Mouse (Mus musculus): ENCODE measurements around the gene Gal3st2b. TPM values are rescaled to one million over a fixed set of nuclear protein-coding genes. Genes with fewer than 3 reads are reported as not detected.
"Not testable (repeated sequence)": the region's sequence is repeated elsewhere in the genome, so short reads cannot be mapped to it uniquely, and the experiment has no call there.

Gal3st2b gene
- polyA plus RNA-seq, 1 experiment from 2014 or later: 0.10 TPM

GRCm38 (mm10) chr1:93988786-93989185 is 70.7 kb downstream of the Gal3st2b start:
- Histone ChIP-seq H3K4me1 (no peaks in the 10 kb centered on the region), H3K4me3 (no peak overlapping the region), H3K27me3 (no peaks in the 10 kb centered on the region), H3K27ac (no peak overlapping the region), H3K9me3 (no peaks in the 10 kb centered on the region), H3K4me2 (no peak overlapping the region), H3K9ac (no peak overlapping the region), H3K36me3 (no peaks in the 10 kb centered on the region)
- 59% methylated on average over 3 of the region's 3 CpGs for WGBS
- no peak for ATAC-seq (ENCODE audit: borderline replicate concordance, extremely low read depth, low FRiP score, low TSS enrichment)

DNA sequence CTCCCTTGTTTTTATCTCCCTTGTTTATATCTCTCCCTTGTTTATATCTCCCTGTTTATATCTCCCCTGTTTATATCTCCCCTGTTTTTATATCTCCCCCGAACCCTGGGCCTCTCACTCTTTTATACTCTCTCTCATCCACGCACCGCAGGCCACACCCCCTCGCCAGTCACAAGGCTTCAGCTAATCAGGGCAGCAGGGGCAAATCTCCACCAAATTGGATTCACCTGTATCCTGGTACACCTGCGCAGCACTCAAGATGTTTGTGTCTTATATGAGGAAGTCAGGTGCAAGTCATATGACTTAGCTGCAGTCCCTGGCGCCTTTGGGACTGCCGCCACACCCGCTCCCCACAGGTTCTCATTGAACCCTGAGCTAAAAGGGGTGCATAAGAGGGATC is 72.1 kb downstream of the Gal3st2b start, which contains the start of gene Gal3st2c:
Gene Gal3st2c (plus strand): TSS at position 301 of the 400 bp plus-strand sequence.
- not testable (repeated sequence) for H3K4me1 ChIP-seq; H3K4me3 ChIP-seq; ATAC-seq (ENCODE audit: borderline replicate concordance, extremely low read depth, low FRiP score, low TSS enrichment); H3K27me3 ChIP-seq; H3K4me2 ChIP-seq; H3K36me3 ChIP-seq; H3K9ac ChIP-seq; H3K9me3 ChIP-seq; H3K27ac ChIP-seq
- whole genome bisulfite sequencing: 82% methylated on average over 8 of the region's 8 CpGs

DNA sequence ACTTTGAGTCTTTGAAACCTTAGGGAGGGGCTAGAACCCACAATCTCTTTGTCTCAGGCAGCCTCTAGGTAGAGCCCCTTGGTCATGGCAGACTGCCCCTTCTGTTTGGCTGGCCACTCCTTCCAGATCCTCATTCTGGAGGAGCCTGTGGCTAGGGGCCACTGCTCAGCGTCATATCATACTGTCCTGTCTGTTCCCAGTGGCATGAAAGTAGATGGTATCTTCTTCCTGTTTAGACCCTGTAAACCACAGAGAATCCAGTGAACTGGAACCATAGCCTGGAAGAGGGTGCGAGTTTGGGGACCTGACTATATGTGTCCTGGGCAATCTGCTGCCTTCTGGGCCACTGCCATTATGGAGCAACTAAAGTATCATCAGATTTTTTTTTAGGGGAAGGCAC is 73.0 kb downstream of the Gal3st2b start:
- not testable (repeated sequence) for H3K27ac ChIP-seq; H3K4me1 ChIP-seq; H3K4me2 ChIP-seq; H3K36me3 ChIP-seq; ATAC-seq (ENCODE audit: borderline replicate concordance, extremely low read depth, low FRiP score, low TSS enrichment); H3K4me3 ChIP-seq; H3K27me3 ChIP-seq; H3K9me3 ChIP-seq; H3K9ac ChIP-seq
- 70% methylated on average over 2 of the region's 2 CpGs for WGBS

DNA sequence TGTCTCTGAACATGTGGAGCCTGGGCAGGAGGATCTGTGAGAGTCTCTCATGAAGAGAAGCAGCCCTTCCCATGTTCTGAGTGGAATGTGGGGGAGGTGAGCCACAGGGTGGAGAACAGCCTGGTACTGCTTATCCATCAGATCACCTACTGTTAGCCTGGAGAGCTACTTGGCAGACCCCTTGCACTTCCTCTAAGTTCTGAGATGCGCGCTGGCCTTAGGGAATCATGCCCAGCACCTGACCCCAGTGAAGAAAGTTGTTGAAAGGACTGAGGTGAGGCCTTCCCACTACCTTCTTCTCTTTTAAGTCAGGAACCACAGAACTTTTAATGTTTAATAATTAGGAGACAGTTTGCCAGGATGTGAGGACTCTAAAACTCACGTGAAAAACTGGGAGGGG is 73.4 kb downstream of the Gal3st2b start:
- H3K4me1 ChIP-seq; H3K4me2 ChIP-seq; H3K27me3 ChIP-seq; H3K27ac ChIP-seq; H3K9ac ChIP-seq; ATAC-seq (ENCODE audit: borderline replicate concordance, extremely low read depth, low FRiP score, low TSS enrichment); H3K36me3 ChIP-seq; H3K4me3 ChIP-seq; H3K9me3 ChIP-seq: not testable (repeated sequence)
- 73% methylated on average over 3 of the region's 3 CpGs for WGBS

Other genes with a start within 250 kb of the Gal3st2b start
- 87.3 and 89.9 TPM in 2 replicates for gene Bok, start 232.7 kb upstream of the Gal3st2b start, polyA plus RNA-seq (2015; fragmentation: Nextera tagmentation; extraction: Ambion mirVana)
- gene Atg4b, start 166.8 kb upstream of the Gal3st2b start, polyA plus RNA-seq (2015; fragmentation: Nextera tagmentation; extraction: Ambion mirVana): 75.2 and 76.8 TPM in 2 replicates
- 46.6 and 50.9 TPM in 2 replicates for gene Thap4, start 163.4 kb upstream of the Gal3st2b start, polyA plus RNA-seq (2015; fragmentation: Nextera tagmentation; extraction: Ambion mirVana)
- 258 and 260 TPM in 2 replicates for gene Dtymk, start 116.4 kb upstream of the Gal3st2b start, polyA plus RNA-seq (2015; fragmentation: Nextera tagmentation; extraction: Ambion mirVana)
- 20.6 and 22.3 TPM in 2 replicates for gene Ing5, start 114.3 kb upstream of the Gal3st2b start, polyA plus RNA-seq (2015; fragmentation: Nextera tagmentation; extraction: Ambion mirVana)
- 12.5 and 14.9 TPM in 2 replicates for gene D2hgdh, start 93.4 kb upstream of the Gal3st2b start, polyA plus RNA-seq (2015; fragmentation: Nextera tagmentation; extraction: Ambion mirVana)
- 0.06 and 0.15 TPM in 2 replicates for gene Gal3st2, start 57.0 kb upstream of the Gal3st2b start, polyA plus RNA-seq (2015; fragmentation: Nextera tagmentation; extraction: Ambion mirVana)
- gene Gal3st2c, start 72.2 kb downstream of the Gal3st2b start, polyA plus RNA-seq (2015; fragmentation: Nextera tagmentation; extraction: Ambion mirVana): not detected in 2 replicates
- not detected in 2 replicates for gene Neu4, start 102.1 kb downstream of the Gal3st2b start, polyA plus RNA-seq (2015; fragmentation: Nextera tagmentation; extraction: Ambion mirVana)
- gene Pdcd1, start 134.2 kb downstream of the Gal3st2b start, polyA plus RNA-seq (2015; fragmentation: Nextera tagmentation; extraction: Ambion mirVana): 0.10 and 0.81 TPM in 2 replicates